Mouse (Mus musculus): ENCODE measurements at regions not wholly inside any gene's neighbourhood (a gene's known extent, or its start where the extent isn't known, plus 50 kb on each side); places are given as distances from the start of the nearest gene placed in this dataset.

GRCm38 (mm10) chr16:39123445-39123952 is 231.0 kb downstream of the Igsf11 start:
- Histone ChIP-seq H3K4me1 (ENCODE audit: control insufficient read depth, insufficient read depth, low read length) (no peaks in the 10 kb centered on the region), H3K4me3 (ENCODE audit: insufficient read depth, low read depth, low read length) (no peak overlapping the region), H3K36me3 (ENCODE audit: control insufficient read depth, insufficient read depth, low read length) (no peaks in the 10 kb centered on the region), H3K27me3 (ENCODE audit: control insufficient read depth, insufficient read depth, low read length) (no peaks in the 10 kb centered on the region), H3K9ac (ENCODE audit: low read depth, low read length) (no peak overlapping the region), H3K79me2 (ENCODE audit: control insufficient read depth, insufficient read depth, low read length) (no peaks in the 10 kb centered on the region), H3K27ac (replicated peaks; ENCODE audit: insufficient read depth, low read depth, low read length) (no peak overlapping the region)
- WGBS: 74% methylated on average over 8 of the region's 8 CpGs
- no peak for DNase-seq (ENCODE audit: extremely low read depth, low read depth, low spot score)
- TF ChIP-seq POLR2A (IDR thresholded peaks at IDR 0.05; ENCODE audit: extremely low read depth, insufficient read depth, low read length) (no peak), CTCF (IDR thresholded peaks at IDR 0.05; ENCODE audit: low read depth, low read length) (no peak)

DNA sequence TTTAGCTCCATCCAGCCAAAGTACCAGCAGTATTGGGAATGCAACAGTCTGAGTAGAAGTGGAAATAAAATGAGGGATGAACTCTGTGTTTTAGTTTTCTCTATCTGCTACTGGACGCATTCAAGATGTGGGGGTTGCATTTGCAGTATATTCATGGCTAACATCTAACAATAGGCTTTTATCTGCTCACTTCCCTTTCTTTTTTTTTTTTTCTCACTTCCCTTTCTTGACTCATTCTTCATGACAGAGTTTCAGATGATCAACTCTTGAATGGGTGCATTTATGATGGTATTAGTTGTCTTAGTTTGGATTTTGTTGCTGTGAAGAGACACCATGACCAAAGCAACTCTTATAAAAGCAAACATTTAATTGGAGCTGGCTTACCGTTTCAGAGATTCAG is 240.0 kb downstream of the Igsf11 start:
- DNase-seq (ENCODE audit: extremely low read depth, low read depth, low spot score): no peak
- H3K36me3 ChIP-seq (ENCODE audit: control insufficient read depth, insufficient read depth, low read length): no peaks in the 10 kb centered on the region
- 75% methylated on average over 2 of the region's 2 CpGs for WGBS
- no peaks in the 10 kb centered on the region for H3K79me2 ChIP-seq (ENCODE audit: control insufficient read depth, insufficient read depth, low read length)
- H3K4me1 ChIP-seq (ENCODE audit: control insufficient read depth, insufficient read depth, low read length): no peaks in the 10 kb centered on the region
- H3K9ac ChIP-seq (ENCODE audit: low read depth, low read length): no peak overlapping the region
- H3K4me3 ChIP-seq (ENCODE audit: insufficient read depth, low read depth, low read length): no peak overlapping the region
- H3K27me3 ChIP-seq (ENCODE audit: control insufficient read depth, insufficient read depth, low read length): no peaks in the 10 kb centered on the region
- H3K27ac ChIP-seq (replicated peaks; ENCODE audit: insufficient read depth, low read depth, low read length): no peak overlapping the region
- TF ChIP-seq POLR2A (IDR thresholded peaks at IDR 0.05; ENCODE audit: extremely low read depth, insufficient read depth, low read length): no peak
- TF ChIP-seq CTCF (IDR thresholded peaks at IDR 0.05; ENCODE audit: low read depth, low read length): no peak

DNA sequence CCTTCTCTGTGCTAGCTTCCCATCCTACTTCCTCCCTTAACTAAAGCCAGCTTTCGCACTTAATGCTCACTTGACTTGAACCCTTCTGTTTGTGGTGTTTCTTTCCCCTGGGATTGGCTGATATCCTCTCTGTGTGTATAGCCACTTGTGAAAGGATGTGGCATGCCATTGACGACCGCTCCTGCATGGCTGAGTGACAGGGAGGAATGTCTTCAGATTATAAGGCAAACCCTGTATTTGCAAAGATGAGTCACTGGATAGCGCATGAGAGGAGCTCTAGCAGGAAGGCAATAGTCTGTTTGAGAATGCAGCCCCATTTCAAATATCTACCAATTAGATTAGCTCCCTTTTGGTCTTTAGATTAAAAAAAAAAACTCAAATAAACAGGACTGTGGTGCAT is 243.3 kb downstream of the Igsf11 start:
- Histone ChIP-seq H3K4me3 (ENCODE audit: insufficient read depth, low read depth, low read length) (no peak overlapping the region), H3K27ac (replicated peaks; ENCODE audit: insufficient read depth, low read depth, low read length) (no peak overlapping the region), H3K79me2 (ENCODE audit: control insufficient read depth, insufficient read depth, low read length) (no peaks in the 10 kb centered on the region), H3K27me3 (ENCODE audit: control insufficient read depth, insufficient read depth, low read length) (no peaks in the 10 kb centered on the region), H3K36me3 (ENCODE audit: control insufficient read depth, insufficient read depth, low read length) (no peaks in the 10 kb centered on the region), H3K4me1 (ENCODE audit: control insufficient read depth, insufficient read depth, low read length) (no peaks in the 10 kb centered on the region), H3K9ac (ENCODE audit: low read depth, low read length) (no peak overlapping the region)
- DNase-seq (ENCODE audit: extremely low read depth, low read depth, low spot score): no peak
- TF ChIP-seq POLR2A (IDR thresholded peaks at IDR 0.05; ENCODE audit: extremely low read depth, insufficient read depth, low read length): no peak
- TF ChIP-seq CTCF (IDR thresholded peaks at IDR 0.05; ENCODE audit: low read depth, low read length): no peak
- 42% methylated on average over 4 of the region's 4 CpGs for WGBS

DNA sequence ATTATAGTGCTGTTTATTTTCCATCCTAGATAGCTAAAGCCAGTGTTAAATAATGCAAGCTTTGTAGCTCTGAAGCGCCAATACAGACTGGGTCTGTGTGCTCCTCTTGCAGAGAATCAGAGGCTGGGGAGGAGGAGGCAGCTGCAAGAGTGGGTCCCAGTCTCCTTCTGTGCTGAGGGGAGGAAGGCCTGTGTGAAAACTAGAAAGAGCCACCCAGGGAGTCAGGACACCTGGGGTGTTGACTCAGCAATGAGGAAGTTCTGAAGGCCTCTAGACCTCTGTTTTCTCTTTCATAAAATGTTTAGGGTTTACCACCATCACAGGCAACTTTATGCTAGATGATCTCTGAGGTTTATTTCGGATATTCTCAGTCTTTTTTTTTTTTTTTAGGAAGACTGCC is 254.7 kb downstream of the Igsf11 start:
- no peak overlapping the region for H3K9ac ChIP-seq (ENCODE audit: low read depth, low read length)
- no peaks in the 10 kb centered on the region for H3K79me2 ChIP-seq (ENCODE audit: control insufficient read depth, insufficient read depth, low read length)
- H3K4me1 ChIP-seq (ENCODE audit: control insufficient read depth, insufficient read depth, low read length): no peaks in the 10 kb centered on the region
- WGBS: 29% methylated on average over 2 of the region's 2 CpGs
- H3K4me3 ChIP-seq (ENCODE audit: insufficient read depth, low read depth, low read length): no peak overlapping the region
- no peak for DNase-seq (ENCODE audit: extremely low read depth, low read depth, low spot score)
- no peaks in the 10 kb centered on the region for H3K36me3 ChIP-seq (ENCODE audit: control insufficient read depth, insufficient read depth, low read length)
- no peaks in the 10 kb centered on the region for H3K27me3 ChIP-seq (ENCODE audit: control insufficient read depth, insufficient read depth, low read length)
- H3K27ac ChIP-seq (replicated peaks; ENCODE audit: insufficient read depth, low read depth, low read length): no peak overlapping the region
- TF ChIP-seq CTCF (IDR thresholded peaks at IDR 0.05; ENCODE audit: low read depth, low read length) (no peak), POLR2A (IDR thresholded peaks at IDR 0.05; ENCODE audit: extremely low read depth, insufficient read depth, low read length) (no peak)

- H3K4me3 ChIP-seq (ENCODE audit: insufficient read depth, low read depth, low read length): no peak overlapping the region
- H3K9ac ChIP-seq (ENCODE audit: low read depth, low read length): no peak overlapping the region
- no peaks in the 10 kb centered on the region for H3K4me1 ChIP-seq (ENCODE audit: control insufficient read depth, insufficient read depth, low read length)
- no peak overlapping the region for H3K27ac ChIP-seq (replicated peaks; ENCODE audit: insufficient read depth, low read depth, low read length)
- WGBS: 67% methylated on average over 9 of the region's 9 CpGs
- peak; percentile 7 for DNase-seq (ENCODE audit: extremely low read depth, low read depth, low spot score)
- no peaks in the 10 kb centered on the region for H3K79me2 ChIP-seq (ENCODE audit: control insufficient read depth, insufficient read depth, low read length)
- H3K27me3 ChIP-seq (ENCODE audit: control insufficient read depth, insufficient read depth, low read length): no peaks in the 10 kb centered on the region
- TF ChIP-seq POLR2A (IDR thresholded peaks at IDR 0.05; ENCODE audit: extremely low read depth, insufficient read depth, low read length) (no peak), CTCF (IDR thresholded peaks at IDR 0.05; ENCODE audit: low read depth, low read length) (no peak)
- no peaks in the 10 kb centered on the region for H3K36me3 ChIP-seq (ENCODE audit: control insufficient read depth, insufficient read depth, low read length)
Observed at GRCm38 (mm10) chr16:39151325-39152318, 259.2 kb downstream of the Igsf11 start.

DNA sequence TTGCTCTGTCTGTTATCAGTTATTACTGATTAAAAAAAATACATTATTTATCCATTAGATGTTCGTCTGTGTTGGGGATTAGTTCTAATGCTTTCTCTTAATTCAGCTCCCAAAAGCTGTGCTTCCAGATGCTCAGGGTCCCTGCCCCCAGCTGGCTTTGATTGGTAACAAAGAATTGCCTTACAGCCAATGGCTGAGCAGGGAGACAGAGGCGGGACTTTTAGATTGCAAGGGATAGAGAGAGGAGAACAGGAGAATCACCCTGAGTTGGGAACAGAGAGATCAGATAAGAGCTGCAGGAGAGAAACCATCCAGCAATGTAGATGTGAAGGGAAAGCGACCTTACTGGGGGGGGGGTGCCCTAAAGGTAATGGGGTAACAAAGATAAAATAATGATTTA is 266.4 kb downstream of the Igsf11 start:
- H3K4me1 ChIP-seq (ENCODE audit: control insufficient read depth, insufficient read depth, low read length): no peaks in the 10 kb centered on the region
- TF ChIP-seq POLR2A (IDR thresholded peaks at IDR 0.05; ENCODE audit: extremely low read depth, insufficient read depth, low read length): no peak
- no peak for TF ChIP-seq CTCF (IDR thresholded peaks at IDR 0.05; ENCODE audit: low read depth, low read length)
- WGBS: 29% methylated on average over 3 of the region's 3 CpGs
- no peaks in the 10 kb centered on the region for H3K27me3 ChIP-seq (ENCODE audit: control insufficient read depth, insufficient read depth, low read length)
- H3K4me3 ChIP-seq (ENCODE audit: insufficient read depth, low read depth, low read length): no peak overlapping the region
- H3K27ac ChIP-seq (replicated peaks; ENCODE audit: insufficient read depth, low read depth, low read length): no peak overlapping the region
- no peak for DNase-seq (ENCODE audit: extremely low read depth, low read depth, low spot score)
- no peaks in the 10 kb centered on the region for H3K36me3 ChIP-seq (ENCODE audit: control insufficient read depth, insufficient read depth, low read length)
- H3K9ac ChIP-seq (ENCODE audit: low read depth, low read length): no peak overlapping the region
- H3K79me2 ChIP-seq (ENCODE audit: control insufficient read depth, insufficient read depth, low read length): no peaks in the 10 kb centered on the region
